Mouse (Mus musculus) splenic B cell, adult 2 months (primary cell): ENCODE measurements around the gene Astn1.

Experiments used
- DNase-seq: peaks from one replicate; pipeline ENCODE4 v3.0.0-alpha.2; 2011; ENCODE audit warnings: low read depth, low spot score
- H3K27me3 ChIP-seq: 2 replicates; pipeline ENCODE4 v1.6.1; 2012; ENCODE audit warnings: mild to moderate bottlenecking, low read length, moderate library complexity, mixed read lengths; ENCODE audit not compliant: control insufficient read depth, poor library complexity, insufficient read depth, severe bottlenecking
- H3K36me3 ChIP-seq: 2 replicates; pipeline ENCODE4 v1.6.1; 2012; ENCODE audit warnings: mild to moderate bottlenecking, low read length, moderate library complexity, mixed read lengths; ENCODE audit not compliant: control insufficient read depth, poor library complexity, insufficient read depth, severe bottlenecking

Gene Astn1

DNA sequence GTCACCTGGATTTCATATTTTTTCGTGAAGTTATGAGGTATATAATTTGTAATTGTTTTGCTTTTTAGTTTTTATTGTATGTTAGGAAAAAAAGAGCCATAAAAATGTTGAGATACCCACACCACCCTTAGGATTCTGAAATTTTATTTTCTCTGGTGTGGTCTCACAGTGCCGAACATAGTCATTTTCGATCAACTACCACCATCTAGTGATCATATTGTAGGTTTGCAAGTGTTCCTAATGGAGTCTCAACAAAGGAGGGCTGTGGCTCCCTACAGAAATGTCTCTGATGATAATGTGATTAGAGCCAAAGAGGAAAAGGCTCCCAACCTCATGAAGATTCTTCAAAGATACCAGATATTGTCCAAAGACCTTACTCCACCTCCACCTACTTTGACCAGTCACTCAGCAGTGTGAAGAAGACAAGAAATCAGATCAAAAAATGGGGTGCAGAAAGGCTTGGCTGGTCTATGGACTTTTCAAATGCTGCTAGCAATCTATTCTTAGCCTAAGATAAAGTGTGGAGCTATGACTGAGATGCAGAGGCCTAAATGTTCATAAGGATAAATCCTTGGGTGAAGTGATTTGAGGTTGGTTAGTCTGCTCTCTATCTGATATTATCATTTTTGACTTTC is 292.6 kb downstream of the Astn1 start:
- no peaks in the 10 kb centered on the region for H3K27me3 ChIP-seq
- no peaks in the 10 kb centered on the region for H3K36me3 ChIP-seq
- DNase-seq: peak; percentile 3

- no peak for DNase-seq
- H3K36me3 ChIP-seq: no peaks in the 10 kb centered on the region
Measured at GRCm38 (mm10) chr1:158656986-158657385, 294.9 kb downstream of the Astn1 start.

DNA sequence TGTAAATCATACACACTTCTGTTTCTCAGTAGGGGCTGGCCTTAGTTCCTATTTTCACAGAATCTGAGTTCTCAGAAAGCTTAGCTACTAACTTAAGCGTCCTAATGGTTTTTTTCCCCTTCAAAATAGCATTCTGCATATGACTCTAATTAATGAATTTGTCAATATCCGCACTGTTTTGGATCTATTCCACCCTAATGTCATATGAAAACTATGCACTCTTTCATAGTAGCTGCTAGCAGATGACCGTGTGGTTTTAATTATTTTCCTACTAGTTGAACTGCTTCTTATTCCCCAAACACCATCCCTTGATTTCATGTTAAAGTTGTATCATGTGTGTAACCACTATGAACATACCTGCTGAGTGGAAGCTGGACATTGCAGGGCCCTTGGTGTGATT is 303.9 kb downstream of the Astn1 start:
- no peaks in the 10 kb centered on the region for H3K27me3 ChIP-seq
- DNase-seq: no peak
- H3K36me3 ChIP-seq: no peaks in the 10 kb centered on the region

More at GRCm38 (mm10) chr1:158656986-158657385, 294.9 kb downstream of the Astn1 start:
- H3K27me3 ChIP-seq: no peaks in the 10 kb centered on the region

GRCm38 (mm10) chr1:158669971-158670592 is 308.0 kb downstream of the Astn1 start:
- no peaks in the 10 kb centered on the region for H3K36me3 ChIP-seq
- H3K27me3 ChIP-seq: no peaks in the 10 kb centered on the region
- peak; percentile 31 for DNase-seq

DNA sequence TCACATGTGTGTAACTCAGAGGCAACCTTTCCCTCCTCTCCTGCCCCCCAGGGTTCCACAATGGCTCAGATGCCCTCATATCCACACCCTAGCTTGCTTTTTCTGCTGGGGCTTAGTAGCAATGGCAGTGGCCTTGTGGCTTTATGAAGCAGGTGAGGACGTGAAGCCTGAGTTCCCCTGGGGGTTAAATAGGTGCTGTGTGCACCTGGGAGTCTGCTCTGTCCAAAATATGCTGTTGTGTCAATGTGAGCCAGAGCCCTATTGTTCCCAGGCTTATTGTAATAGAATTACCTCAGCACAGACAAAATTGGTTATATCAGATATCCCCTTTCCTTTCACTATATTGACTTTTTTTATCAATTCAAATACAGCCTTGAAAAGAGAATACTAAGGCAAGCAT is 325.7 kb downstream of the Astn1 start:
- DNase-seq: no peak
- Histone ChIP-seq H3K27me3 (no peaks in the 10 kb centered on the region; the same call in 1 of the 2 replicates), H3K36me3 (no peaks in the 10 kb centered on the region)

DNA sequence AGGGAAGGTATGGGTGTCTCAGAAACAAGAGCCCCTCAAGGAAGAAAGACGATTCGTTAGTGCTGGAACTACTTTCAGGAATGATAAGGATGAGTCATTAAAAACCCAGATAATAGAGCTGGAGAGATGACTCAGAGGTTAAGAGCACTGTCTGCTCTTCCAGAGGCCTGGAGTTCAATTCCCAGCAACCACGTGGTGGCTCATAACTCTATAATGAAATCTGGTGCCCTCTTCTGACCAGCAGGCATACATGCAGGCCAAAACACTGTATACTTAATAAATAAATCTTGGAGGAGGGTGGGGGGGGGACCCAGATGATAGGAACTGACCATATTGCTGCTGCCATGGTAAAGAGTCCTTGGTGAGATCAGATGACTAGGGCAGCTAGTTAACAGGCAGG is 335.4 kb downstream of the Astn1 start:
- Histone ChIP-seq H3K27me3 (no peaks in the 10 kb centered on the region), H3K36me3 (no peaks in the 10 kb centered on the region)
- DNase-seq: no peak

GRCm38 (mm10) chr1:158697859-158698569 is 335.9 kb downstream of the Astn1 start:
- DNase-seq: no peak
- Histone ChIP-seq H3K27me3 (no peaks in the 10 kb centered on the region; the same call in 1 of the 2 replicates), H3K36me3 (no peaks in the 10 kb centered on the region)

DNA sequence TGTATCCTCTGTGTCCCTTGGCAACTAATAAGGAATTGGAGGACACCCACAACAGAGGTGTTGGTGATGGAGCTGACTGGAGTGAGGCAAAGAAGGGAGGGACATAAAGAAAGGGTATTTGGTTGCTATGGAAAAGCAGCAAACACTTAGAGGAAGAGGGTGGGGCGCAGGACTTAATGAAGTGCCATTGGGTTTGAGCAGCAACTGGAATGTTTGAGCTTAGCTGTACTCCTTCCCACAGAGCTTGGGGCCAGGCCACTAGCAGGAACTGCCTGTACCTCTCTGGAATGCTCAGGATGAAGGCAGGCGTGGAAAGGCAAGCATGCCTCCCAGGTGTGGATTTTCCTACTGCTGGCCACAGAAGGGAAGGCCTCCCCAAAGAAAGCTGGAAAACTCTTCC is 337.2 kb downstream of the Astn1 start:
- no peaks in the 10 kb centered on the region; the same call in 1 of the 2 replicates for H3K27me3 ChIP-seq
- DNase-seq: no peak
- H3K36me3 ChIP-seq: no peaks in the 10 kb centered on the region

GRCm38 (mm10) chr1:158700147-158700546 is 338.1 kb downstream of the Astn1 start:
- no peaks in the 10 kb centered on the region for H3K36me3 ChIP-seq
- DNase-seq: no peak
- no peaks in the 10 kb centered on the region; the same call in 1 of the 2 replicates for H3K27me3 ChIP-seq

- H3K27me3 ChIP-seq: no peaks in the 10 kb centered on the region; the same call in 1 of the 2 replicates
- no peak for DNase-seq
- H3K36me3 ChIP-seq: no peaks in the 10 kb centered on the region
Measured at GRCm38 (mm10) chr1:158701336-158701735, 339.3 kb downstream of the Astn1 start.

DNA sequence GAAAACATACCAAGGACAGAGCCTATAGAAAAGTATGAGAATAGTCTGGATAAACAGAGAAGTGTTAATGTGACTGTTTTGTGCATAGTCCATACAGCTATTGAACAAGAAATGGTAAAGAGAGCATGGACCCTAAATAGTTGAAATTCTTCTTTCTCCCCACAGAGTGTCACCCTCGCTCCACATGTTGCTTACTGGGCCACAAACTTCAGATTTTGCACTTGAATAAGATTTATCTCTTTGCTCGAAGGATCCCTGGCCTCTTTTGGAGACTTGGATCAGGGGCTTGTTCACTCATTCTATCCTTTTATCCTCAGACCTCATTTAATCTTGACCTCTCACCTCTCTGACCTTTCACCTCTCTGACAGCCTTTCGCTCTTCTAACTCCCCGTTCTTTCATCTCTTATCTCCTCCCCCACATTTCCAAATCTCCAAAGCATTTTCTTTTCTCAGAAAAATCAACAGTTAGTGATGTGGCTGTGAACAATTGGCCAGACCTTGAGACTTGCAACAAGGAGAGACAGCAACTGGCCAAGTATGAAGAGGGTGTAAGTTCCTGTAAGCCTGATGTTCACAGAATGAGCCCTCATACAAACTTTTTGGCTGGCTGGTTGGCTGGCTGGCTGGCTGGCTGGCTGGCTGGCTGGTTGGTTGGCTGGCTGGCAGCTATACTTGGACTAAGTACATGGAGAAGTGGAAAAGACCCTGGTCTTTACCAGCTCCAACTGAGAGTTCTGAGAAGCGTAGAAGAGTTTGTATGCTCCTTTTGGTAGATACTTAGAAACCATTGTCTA is 351.4 kb downstream of the Astn1 start:
- DNase-seq: no peak
- H3K36me3 ChIP-seq: no peaks in the 10 kb centered on the region

DNA sequence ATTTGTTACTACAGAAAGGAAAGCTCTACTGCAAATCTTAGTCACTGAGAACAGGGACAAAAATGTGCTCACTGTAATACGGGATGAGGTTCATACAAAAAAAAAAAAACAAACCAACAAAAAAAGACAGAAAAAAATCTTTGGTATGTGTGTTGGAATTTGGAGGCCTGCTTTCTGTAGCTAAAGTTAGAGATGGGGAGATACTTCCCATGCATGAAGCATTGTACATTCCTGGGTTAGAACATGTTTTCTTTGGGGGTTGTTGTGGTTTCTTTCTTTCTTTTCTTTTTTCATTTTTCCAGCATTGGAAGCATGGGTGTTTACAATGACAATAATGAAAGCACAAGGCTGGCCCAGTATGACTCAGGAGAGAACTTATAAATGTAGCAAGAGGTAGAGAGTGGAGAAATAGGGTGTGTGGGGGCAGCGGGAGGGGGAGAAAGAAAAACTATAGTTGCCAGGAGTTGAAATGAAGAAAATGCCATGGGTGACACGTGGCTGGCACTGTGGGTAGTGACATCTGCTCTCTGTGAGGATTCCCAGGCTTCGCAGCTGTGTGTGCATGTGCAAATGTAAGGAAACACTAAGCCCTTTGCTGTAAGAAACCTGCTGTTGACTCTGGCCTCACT is 370.9 kb downstream of the Astn1 start:
- no peak for DNase-seq
- Histone ChIP-seq H3K27me3 (no peaks in the 10 kb centered on the region; the same call in 1 of the 2 replicates), H3K36me3 (no peaks in the 10 kb centered on the region)

More for the DNA sequence above, 351.4 kb downstream of the Astn1 start:
- H3K27me3 ChIP-seq: no peaks in the 10 kb centered on the region

DNA sequence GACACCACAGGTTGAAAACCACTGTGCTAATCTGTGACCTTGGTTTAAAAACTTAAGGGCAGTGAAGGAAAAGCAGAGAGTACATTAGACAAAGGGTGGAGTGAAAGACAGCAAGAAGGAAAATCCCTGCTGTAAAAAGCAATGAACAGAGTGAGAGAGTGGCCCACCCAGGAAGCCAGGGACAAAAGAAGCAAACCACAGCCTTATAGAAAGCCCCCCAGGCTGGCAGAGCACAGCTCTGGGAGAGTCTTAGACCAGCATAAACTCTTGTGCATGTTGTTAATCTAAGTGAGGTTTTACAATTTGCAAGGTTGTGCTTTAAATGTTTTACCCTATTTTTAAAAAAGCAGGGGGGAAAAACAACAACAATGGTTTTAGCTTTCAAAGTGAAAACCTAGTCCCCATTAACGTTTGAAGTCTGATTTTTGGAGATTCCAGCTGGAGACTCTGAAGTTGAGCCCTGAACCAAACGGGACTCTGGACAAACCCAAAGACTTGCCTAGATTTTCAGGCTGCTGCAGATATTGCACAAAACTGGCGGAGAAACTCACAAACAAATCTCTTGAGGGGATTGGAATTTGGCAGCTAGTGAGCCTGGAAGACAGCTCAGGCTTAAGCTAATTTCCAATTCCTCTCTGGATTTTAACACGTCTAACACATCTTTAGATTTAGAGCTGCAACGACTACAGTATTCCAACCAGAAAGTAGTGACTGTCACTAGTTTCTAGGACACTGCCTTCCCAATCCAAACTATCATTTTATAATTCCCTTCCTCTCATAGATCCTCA is 377.3 kb downstream of the Astn1 start:
- DNase-seq: no peak
- Histone ChIP-seq H3K27me3 (no peaks in the 10 kb centered on the region; the same call in 1 of the 2 replicates), H3K36me3 (no peaks in the 10 kb centered on the region)
